Mouse (Mus musculus) c-Kit-negative CD71-positive TER-119-positive erythroid progenitor cells, embryonic 14.5 days (primary cell): ENCODE data around the gene Galnt13.
"Not testable (repeated sequence)": the region's sequence is repeated elsewhere in the genome, so short reads cannot be mapped to it uniquely, and the experiment has no call there.

ENCODE experiments used
- DNase-seq: peaks from one replicate; pipeline ENCODE4 v3.0.0-alpha.2; 2013; ENCODE audit warnings: low read depth, low spot score

Galnt13 gene

GRCm38 (mm10) chr2:54915088-54915670 is 479.1 kb downstream of the Galnt13 start:
- DNase-seq, result no peak

GRCm38 (mm10) chr2:54936369-54936768 is 500.3 kb downstream of the Galnt13 start:
- DNase-seq, result no peak

- no peak for DNase-seq
Measured at GRCm38 (mm10) chr2:54937306-54937705, 501.2 kb downstream of the Galnt13 start.

- no peak for DNase-seq
Measured at GRCm38 (mm10) chr2:54938075-54938474, 502.0 kb downstream of the Galnt13 start.

- no peak for DNase-seq
Measured at GRCm38 (mm10) chr2:54943386-54943785, 507.3 kb downstream of the Galnt13 start.

GRCm38 (mm10) chr2:54983839-54984238 is 547.7 kb downstream of the Galnt13 start:
- DNase-seq, result no peak

- DNase-seq, result not testable (repeated sequence)
Measured at GRCm38 (mm10) chr2:55022539-55022938, 586.4 kb downstream of the Galnt13 start.

GRCm38 (mm10) chr2:55034610-55035009 is 598.5 kb downstream of the Galnt13 start:
- no peak for DNase-seq

GRCm38 (mm10) chr2:55065469-55066315 is 629.6 kb downstream of the Galnt13 start:
- DNase-seq, result no peak

- DNase-seq, result no peak
Measured at GRCm38 (mm10) chr2:55085580-55085979, 649.5 kb downstream of the Galnt13 start.

- DNase-seq, result no peak
Measured at GRCm38 (mm10) chr2:55088034-55088433, 651.9 kb downstream of the Galnt13 start.

GRCm38 (mm10) chr2:55090332-55090731 is 654.2 kb downstream of the Galnt13 start:
- no peak for DNase-seq

- DNase-seq, result no peak
Measured at GRCm38 (mm10) chr2:55091495-55091894, 655.4 kb downstream of the Galnt13 start.

GRCm38 (mm10) chr2:55099100-55099499 is 663.0 kb downstream of the Galnt13 start:
- DNase-seq, result no peak

GRCm38 (mm10) chr2:55101279-55101678 is 665.2 kb downstream of the Galnt13 start:
- DNase-seq, result no peak

- no peak for DNase-seq
Measured at GRCm38 (mm10) chr2:55103521-55103920, 667.4 kb downstream of the Galnt13 start.

- no peak for DNase-seq
Measured at GRCm38 (mm10) chr2:55107828-55108227, 671.7 kb downstream of the Galnt13 start.

- no peak for DNase-seq
Measured at GRCm38 (mm10) chr2:55153089-55153488, 717.0 kb downstream of the Galnt13 start.

- DNase-seq, result no peak
Measured at GRCm38 (mm10) chr2:55164781-55165180, 728.7 kb downstream of the Galnt13 start.
